Mouse (Mus musculus): ENCODE measurements around the gene Akap8. TPM values are rescaled to one million over a fixed set of nuclear protein-coding genes. Genes with fewer than 3 reads are reported as not detected.

Akap8 gene
- total and polyA plus RNA-seq, 3 experiments, result 77.9 to 127 (median 101) TPM

GRCm38 (mm10) chr17:32355031-32355430, 34.0 kb upstream of the Akap8 start:
- Histone ChIP-seq H3K27ac (ENCODE audit: control insufficient read depth, low read depth, low read length) (no peak overlapping the region), H3K4me1 (ENCODE audit: control insufficient read depth in 1 of 2, insufficient read depth in 2 of 2, low read length in 2 of 2) (peaks cover 0 to 4% of the 10 kb centered on the region in 2 experiments; a peak in 2 of 4 replicates), H3K79me2 (ENCODE audit: control insufficient read depth, insufficient read depth, low read length, poor library complexity) (peaks cover 3% of the 10 kb centered on the region), H3K9me3 (replicated peaks; ENCODE audit: insufficient read depth, low read length) (no peaks in the 10 kb centered on the region), H3K27me3 (ENCODE audit: control insufficient read depth in 1 of 2, insufficient read depth in 2 of 2, low read length in 2 of 2) (no peaks in the 10 kb centered on the region), H3K36me3 (ENCODE audit: control insufficient read depth in 1 of 2, insufficient read depth in 2 of 2, low read length in 2 of 2) (peaks cover 2% of the 10 kb centered on the region in 2 experiments; a peak in 3 of 4 replicates), H3K9ac (ENCODE audit: control insufficient read depth, low read depth, low read length, poor library complexity, severe bottlenecking) (no peak overlapping the region), H3K4me3 (ENCODE audit: control insufficient read depth in 1 of 2, insufficient read depth in 1 of 2, low read depth in 2 of 2, low read length in 2 of 2) (no peak overlapping the region)
- no peak for DNase-seq (ENCODE audit: low read depth, low spot score)
- TF ChIP-seq MEF2A (IDR thresholded peaks at IDR 0.05; ENCODE audit: extremely low read depth, insufficient replicate concordance, low read depth, low read length, poor library complexity, severe bottlenecking), result no peak
- no peak for TF ChIP-seq NRF1 (IDR thresholded peaks at IDR 0.05; ENCODE audit: insufficient read depth, low read depth, low read length, poor library complexity, severe bottlenecking)
- no peak for TF ChIP-seq RCOR1 (IDR thresholded peaks at IDR 0.05; ENCODE audit: low read depth, low read length)
- TF ChIP-seq MAFK (IDR thresholded peaks at IDR 0.05; ENCODE audit: borderline replicate concordance, low read depth, low read length), result no peak
- TF ChIP-seq TAL1 (IDR thresholded peaks at IDR 0.05; ENCODE audit: low read length), result no peak
- TF ChIP-seq MAZ (IDR thresholded peaks at IDR 0.05; ENCODE audit: low read depth, low read length), result no peak
- TF ChIP-seq ETS1 (IDR thresholded peaks at IDR 0.05; ENCODE audit: low read depth, low read length), result no peak
- TF ChIP-seq RAD21 (IDR thresholded peaks at IDR 0.05; ENCODE audit: low read depth, low read length), result no peak
- TF ChIP-seq JUND (IDR thresholded peaks at IDR 0.05; ENCODE audit: low read depth, low read length), result no peak

GRCm38 (mm10) chr17:32354211-32354610, 33.2 kb upstream of the Akap8 start:
- no peak overlapping the region for H3K4me3 ChIP-seq (ENCODE audit: control insufficient read depth in 1 of 2, insufficient read depth in 1 of 2, low read depth in 2 of 2, low read length in 2 of 2)
- peaks cover 2 to 4% of the 10 kb centered on the region in 2 experiments; a peak in 3 of 4 replicates for H3K36me3 ChIP-seq (ENCODE audit: control insufficient read depth in 1 of 2, insufficient read depth in 2 of 2, low read length in 2 of 2)
- peaks cover 1 to 6% of the 10 kb centered on the region in 2 experiments; a peak in 3 of 4 replicates for H3K4me1 ChIP-seq (ENCODE audit: control insufficient read depth in 1 of 2, insufficient read depth in 2 of 2, low read length in 2 of 2)
- H3K27ac ChIP-seq (ENCODE audit: control insufficient read depth, low read depth, low read length), result no peak overlapping the region
- peaks cover 7% of the 10 kb centered on the region for H3K79me2 ChIP-seq (ENCODE audit: control insufficient read depth, insufficient read depth, low read length, poor library complexity)
- no peaks in the 10 kb centered on the region for H3K9me3 ChIP-seq (replicated peaks; ENCODE audit: insufficient read depth, low read length)
- TF ChIP-seq MEF2A (IDR thresholded peaks at IDR 0.05; ENCODE audit: extremely low read depth, insufficient replicate concordance, low read depth, low read length, poor library complexity, severe bottlenecking), result no peak
- TF ChIP-seq EP300 (IDR thresholded peaks at IDR 0.05; ENCODE audit: low read depth in 1 of 2, low read length in 2 of 2), result no peak
- TF ChIP-seq ZC3H11A (IDR thresholded peaks at IDR 0.05; ENCODE audit: low read depth, low read length), result no peak
- no peak for TF ChIP-seq MAX (IDR thresholded peaks at IDR 0.05; ENCODE audit: low read length)
- no peak for TF ChIP-seq POLR2A (IDR thresholded peaks at IDR 0.05; ENCODE audit: control insufficient read depth in 1 of 2, insufficient read depth in 1 of 2, low read depth in 1 of 2, low read length in 2 of 2, poor library complexity in 1 of 2)
- TF ChIP-seq SIN3A (IDR thresholded peaks at IDR 0.05; ENCODE audit: low read length), result no peak
- no peak for TF ChIP-seq HCFC1 (IDR thresholded peaks at IDR 0.05; ENCODE audit: low read depth, low read length)
- no peak for TF ChIP-seq CHD2 (IDR thresholded peaks at IDR 0.05; ENCODE audit: low read length)
- no peak for TF ChIP-seq USF1 (IDR thresholded peaks at IDR 0.05; ENCODE audit: low read depth, low read length)
- no peak for TF ChIP-seq MYB (IDR thresholded peaks at IDR 0.05; ENCODE audit: low read depth, low read length)
- TF ChIP-seq SMC3 (IDR thresholded peaks at IDR 0.05; ENCODE audit: low read depth, low read length), result no peak
- TF ChIP-seq RAD21 (IDR thresholded peaks at IDR 0.05; ENCODE audit: low read depth, low read length), result no peak
- no peak for TF ChIP-seq KAT2A (conservative IDR thresholded peaks at IDR 0.05; ENCODE audit: low read depth, low read length)
- no peak for TF ChIP-seq ELF1 (IDR thresholded peaks at IDR 0.05; ENCODE audit: low read depth, low read length)
- no peak for TF ChIP-seq ZKSCAN1 (IDR thresholded peaks at IDR 0.05; ENCODE audit: low read depth, low read length)
- no peak for DNase-seq (ENCODE audit: low read depth, low spot score)
- no peaks in the 10 kb centered on the region for H3K27me3 ChIP-seq (ENCODE audit: control insufficient read depth in 1 of 2, insufficient read depth in 2 of 2, low read length in 2 of 2)
- H3K9ac ChIP-seq (ENCODE audit: control insufficient read depth, low read depth, low read length, poor library complexity, severe bottlenecking), result no peak overlapping the region
